Mouse (Mus musculus): Measurements from ENCODE around the gene Spdl1.

Gene Spdl1

DNA sequence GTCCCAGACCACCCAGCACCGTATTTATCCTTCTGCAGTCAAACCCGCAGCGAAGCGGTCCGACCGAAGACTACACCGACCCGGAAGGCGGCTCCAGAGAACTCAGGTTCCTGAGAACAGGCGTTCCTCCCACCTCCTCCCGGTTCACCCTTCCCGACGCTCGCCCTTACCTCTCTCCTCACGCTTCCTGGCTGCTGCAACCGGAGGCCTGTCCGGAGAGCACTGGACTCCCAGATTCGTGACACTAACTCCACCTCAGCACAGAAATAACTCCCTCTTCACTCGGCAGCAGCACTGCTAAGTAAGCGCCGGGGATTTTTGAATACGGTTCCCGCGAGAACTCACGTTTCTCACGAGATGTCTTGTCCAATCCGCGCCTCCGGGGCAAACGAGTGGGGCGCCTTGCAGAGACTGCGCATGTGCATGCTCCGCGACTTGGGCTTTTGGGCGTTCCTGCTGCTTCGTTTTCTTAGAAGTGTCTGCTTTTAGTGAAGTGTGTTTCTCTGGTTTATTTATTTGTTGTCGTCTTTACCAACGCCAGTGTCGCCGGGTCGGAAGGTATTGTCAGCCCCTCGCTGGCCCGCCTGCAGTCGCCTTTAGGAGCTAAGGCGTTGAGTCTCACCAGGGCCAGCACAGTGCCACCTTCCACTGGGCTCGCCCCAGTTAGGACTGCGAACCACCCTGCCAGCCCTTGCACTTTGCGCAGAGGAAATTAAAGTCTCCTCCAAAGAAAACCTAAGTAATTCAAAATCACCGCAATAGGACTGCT is at the start of gene Spdl1:
TSS of gene Spdl1 (minus strand) at position 324 of the 769 bp plus-strand sequence.
- DNase-seq (ENCODE audit: low read depth, low spot score) = peak; percentile 98

DNA sequence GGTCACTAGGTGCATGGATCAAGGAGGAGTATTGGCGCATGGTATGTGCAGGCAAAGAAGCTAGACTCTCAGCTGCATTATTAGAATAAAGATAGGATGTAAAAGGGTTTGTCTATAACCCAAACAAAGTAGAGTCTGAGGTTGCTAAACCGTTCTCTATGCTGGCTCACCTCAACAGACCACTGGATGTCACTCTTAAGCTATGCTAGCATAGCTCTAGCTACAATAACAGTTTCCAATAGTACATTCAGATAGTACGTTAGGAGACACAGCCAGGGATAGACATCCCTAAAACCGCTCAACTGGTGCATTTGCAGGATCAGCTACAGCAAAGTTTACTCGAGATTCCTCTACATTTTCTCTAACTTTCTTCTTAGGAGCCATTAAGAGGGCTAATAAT is 48.1 kb upstream of the Spdl1 start:
- no peak for DNase-seq (ENCODE audit: low read depth, low spot score)

DNA sequence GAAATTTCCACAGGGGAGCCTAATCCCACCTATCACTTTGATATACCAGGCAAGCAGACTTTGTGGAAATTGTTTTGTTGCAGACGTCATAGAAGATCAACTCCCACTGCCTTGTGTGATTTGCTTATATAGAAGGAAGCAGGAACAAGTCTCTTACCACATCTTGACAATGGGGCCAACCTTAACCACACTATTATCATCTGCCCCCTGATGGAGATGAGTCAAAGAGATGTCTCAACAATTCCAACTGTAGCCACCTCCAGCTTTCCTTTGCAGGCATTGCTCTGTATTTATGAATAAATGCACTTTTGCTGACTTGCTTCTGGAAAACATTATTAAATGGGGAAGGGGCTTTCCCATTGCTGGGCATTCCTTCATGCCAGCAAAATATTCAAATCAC is 46.2 kb upstream of the Spdl1 start:
- no peak for DNase-seq (ENCODE audit: low read depth, low spot score)

DNA sequence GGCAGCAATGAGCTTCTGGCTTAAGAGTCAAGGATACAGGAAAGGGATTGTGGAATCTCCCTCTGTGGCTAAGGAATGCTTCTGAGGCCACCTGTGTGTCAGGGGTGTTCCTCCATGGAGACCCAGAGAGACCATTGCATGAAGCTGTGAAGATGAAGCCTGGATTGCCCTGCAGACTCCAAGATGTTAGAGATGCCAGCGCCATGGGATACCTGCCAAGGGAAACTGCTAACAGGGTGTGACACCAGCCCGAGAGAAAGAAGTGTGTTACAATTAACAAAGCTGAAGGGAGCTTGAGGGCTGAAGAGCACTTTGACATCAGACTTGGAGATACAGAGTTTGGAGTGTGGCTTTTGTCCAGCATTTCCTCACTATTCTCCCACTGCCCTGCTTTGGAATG is 40.4 kb upstream of the Spdl1 start:
- no peak for DNase-seq (ENCODE audit: low read depth, low spot score)

DNA sequence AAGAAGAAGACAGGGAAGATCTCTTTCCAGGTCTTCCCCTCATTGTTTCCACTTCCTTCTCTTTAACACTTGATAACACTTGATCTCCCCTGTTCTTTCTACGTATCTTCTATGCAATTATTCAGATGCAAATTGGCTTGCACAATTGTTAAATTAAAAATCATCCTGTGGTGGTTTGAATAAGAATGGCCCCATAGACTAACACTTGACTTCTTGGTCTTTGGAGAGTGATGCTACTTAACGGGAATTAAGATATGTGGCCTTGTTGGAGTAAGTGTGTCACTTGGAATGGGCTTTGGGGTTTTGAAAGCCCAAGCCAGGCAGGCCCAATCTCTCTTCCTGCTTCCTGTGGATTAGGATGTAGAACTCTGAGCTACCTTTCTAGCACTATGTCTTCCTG is 39.0 kb upstream of the Spdl1 start:
- no peak for DNase-seq (ENCODE audit: low read depth, low spot score)

DNA sequence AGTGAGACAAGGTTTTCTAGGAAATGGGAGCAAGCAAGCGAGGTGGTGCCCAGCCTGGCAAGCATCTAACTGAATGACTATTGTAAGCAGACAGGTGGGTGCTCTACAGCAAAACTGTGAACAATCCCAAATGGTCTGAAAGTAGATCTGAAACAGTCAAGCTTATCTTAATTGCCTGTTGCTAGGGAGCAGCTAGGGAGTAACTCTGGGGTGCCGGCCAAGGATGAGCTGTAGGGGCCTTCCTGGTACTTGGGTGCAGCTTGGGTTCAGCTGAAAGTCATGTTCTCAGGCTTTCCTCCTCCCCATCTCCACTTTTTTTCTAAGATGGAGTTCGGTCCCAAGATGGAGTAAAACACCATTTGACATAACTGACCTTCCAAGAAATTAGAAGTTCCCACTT is 38.5 kb upstream of the Spdl1 start:
- no peak for DNase-seq (ENCODE audit: low read depth, low spot score)

DNA sequence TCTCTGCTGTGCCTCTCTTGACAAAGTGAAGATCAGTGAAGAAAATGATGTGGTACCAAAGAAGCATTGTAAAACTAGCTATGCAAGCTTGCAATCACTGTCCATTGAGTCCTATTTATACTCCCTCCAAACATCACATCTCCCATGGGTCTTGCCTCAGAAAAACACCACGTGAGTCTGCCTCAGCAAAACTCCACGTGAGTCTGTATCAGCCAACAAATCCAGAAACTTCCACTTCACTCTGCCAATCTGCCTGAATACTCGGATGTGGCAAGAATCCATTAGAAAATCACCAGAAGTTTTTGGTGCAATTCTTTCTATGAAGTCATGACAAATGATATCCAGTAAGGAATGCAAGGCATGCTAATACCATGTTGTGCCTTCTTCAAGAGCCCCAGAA is 38.0 kb upstream of the Spdl1 start:
- DNase-seq (ENCODE audit: low read depth, low spot score) = no peak

DNA sequence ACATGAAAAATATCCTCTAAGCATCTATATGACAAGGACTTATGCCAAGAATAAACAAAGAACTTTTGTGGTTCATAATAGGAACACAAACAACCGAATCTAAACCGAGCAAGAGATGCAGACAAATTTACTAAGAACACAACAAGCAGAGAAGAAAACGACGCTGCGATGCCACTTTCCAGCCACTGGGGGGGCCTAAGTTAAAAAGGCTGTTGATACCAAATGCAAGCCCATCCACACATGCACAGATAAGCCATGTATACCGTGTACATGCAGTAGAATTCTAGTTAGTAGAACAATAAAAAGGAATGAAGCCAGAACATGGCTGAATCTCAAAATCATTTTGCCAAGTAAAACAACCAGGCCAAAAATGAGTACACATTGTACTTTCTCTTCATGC is 35.2 kb upstream of the Spdl1 start:
- DNase-seq (ENCODE audit: low read depth, low spot score) = no peak

DNA sequence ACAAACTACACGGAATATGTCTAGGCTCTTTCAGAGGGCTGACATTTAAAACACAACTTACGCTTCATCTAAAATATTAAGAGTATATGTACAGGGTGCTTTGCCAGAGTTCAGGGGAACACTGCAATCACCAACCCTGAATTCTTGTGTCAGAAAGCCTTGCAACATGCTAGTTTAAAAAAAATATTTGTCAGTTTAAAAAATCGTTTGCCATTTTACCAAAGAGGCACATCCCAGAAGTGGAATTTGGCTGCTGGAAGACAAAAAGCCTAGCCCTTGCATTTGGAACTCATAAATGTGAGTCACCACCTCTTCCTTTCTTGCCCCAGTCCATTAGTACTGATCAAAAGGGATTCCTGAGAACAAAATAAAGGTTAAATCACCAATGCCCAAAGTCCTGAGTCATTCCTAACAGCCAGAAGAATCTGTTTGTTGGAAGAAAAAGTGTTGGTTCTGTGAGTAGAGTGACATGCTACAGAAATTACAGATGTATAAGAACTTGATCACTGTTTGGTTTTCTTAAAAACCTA is 32.4 kb upstream of the Spdl1 start:
- DNase-seq (ENCODE audit: low read depth, low spot score) = no peak

DNA sequence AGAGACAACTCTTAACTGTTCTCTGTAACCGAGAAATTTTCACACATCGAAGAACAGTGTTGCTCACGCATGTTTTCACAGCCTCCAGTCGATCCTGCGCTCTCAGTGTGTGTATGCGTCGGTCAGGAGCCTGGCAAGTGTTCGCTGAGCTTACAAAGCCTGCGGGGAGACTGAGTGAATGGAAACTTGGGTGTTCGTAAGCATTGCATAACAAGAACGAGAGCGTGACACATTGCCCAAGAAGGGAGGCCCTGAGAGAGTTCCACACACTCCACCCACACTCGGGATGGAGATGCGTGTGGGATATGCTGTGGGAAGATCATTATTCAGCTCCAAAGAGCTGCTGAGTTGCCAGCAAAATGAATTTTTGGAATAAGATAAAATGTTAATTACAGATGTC is 31.7 kb upstream of the Spdl1 start:
- DNase-seq (ENCODE audit: low read depth, low spot score) = no peak

DNA sequence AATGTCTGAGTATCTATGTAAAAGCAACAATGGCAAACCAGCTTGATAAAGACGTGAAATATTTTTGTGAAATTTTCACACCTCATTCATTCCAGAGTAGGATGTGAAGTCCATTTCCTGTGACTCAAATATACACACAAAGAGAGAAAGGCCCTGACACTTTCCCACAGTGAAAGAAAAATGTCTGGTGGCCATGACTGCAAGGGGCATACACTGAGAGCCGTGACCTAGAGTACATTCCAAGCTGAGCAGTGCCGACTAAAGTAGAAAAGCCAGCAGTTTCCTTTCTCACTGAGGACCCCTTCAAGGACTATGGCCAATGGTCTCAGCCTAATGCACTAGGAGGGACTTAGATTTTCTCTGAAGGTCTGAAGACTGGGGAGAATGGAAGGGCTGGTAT is 23.2 kb upstream of the Spdl1 start:
- no peak for DNase-seq (ENCODE audit: low read depth, low spot score)

DNA sequence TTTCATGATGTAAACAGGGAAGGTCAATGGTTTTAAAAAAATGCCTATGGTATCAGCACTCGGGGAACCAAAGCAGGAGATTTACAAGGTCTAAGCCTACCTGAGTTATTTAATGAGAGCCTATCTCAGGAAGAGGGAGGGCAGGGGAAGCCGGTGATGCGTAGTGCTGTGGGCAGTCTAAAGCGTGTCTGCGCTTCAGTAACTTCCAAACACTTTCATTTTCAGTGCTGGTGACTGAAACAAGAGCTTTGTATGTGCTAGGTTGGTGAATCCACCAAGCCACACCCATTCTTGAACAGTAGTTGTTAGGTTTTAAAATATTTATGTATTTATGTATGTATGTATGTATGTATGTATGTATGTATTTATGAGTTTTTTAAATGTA is 12.8 kb upstream of the Spdl1 start:
- peak; percentile 7 for DNase-seq (ENCODE audit: low read depth, low spot score)

DNA sequence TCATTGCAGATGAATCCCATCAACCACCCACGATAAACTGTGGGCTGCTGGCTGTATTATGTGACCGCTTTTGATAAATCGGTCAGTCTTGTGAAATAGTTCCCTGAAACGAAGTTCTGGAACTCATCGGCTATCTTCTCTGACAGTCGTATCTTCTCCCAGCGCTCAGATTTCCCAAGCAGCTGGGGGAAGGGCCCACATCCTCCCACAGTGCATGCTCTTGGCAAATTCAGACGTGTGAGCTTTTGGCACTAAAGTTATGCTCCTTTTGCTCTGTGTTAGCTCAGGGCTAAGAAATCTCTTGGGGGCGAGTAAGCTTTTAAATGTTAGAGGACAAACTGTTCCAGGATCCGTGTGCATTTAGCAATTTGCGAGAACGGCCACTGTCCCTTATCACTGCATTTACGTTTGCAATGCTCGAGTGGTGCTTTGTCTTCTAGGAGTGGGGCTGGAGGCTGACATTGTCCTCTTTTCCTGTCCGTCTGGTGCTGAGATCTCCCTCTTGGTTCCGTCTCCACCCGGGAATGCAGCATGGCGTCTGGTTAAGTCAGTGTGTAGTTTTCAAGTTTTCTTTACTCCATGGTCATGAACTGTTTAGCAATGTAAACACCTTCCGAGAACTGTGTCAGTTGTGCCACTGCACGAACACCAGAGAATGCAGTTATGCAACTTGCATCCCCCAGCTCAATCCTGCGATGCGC is 12.3 kb upstream of the Spdl1 start:
- no peak for DNase-seq (ENCODE audit: low read depth, low spot score)

DNA sequence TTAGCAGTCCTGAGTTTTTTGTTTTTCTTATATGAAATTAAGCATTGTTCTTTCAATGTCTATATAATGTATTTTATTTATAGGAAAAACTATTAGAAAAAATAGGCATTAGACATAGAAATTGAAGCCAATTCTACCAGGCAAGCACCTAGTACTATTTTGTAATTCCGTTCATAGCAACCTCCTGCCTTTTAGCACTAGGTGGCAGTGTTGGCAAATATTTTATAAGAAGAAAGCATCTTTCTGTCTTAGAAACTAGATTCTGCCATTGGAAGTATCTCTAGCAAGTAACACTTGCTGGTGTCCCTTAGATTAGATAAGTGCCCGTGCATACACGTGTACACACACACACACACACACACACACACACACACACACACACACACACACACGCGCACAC is 10.1 kb upstream of the Spdl1 start:
- DNase-seq (ENCODE audit: low read depth, low spot score) = peak; percentile 56

DNA sequence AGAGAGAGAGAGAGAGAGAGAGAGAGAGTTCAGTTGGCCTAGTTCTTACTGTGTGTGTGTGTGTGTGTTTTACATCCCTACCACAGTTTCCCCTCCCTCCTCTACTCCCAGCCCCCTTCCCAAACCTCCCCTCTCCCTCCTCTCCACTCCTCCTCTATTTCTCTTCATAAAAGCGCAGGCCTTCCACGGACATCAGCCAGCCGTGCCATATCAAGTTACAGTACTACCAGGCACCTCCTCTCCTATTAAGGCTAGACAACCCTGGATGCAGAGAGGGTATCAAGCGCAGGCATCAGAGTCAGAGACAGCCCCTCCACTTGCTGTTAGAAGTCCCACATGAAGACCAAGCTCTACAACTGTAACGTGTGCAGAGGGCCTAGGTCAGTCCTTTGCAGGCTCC is 6.8 kb upstream of the Spdl1 start:
- DNase-seq (ENCODE audit: low read depth, low spot score) = no peak

DNA sequence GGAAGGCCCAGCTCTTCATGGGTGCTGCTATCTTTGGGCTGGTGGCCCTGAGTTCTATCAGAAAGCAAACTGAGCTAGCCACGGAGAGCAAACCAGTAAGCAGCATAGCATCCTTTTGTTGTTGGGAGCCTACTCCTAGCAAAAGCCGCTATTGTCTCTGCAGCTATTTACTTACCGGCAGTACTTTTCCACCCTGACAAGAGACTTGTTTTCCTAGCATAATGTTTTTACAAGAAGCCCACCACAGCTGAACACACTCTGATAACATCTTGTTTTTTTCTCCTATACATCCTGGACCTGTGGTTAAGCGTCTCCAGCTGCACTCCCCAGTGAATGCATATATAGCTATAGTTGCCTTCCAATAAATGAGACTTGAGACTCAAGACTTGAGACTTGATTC is 5.6 kb upstream of the Spdl1 start:
- DNase-seq (ENCODE audit: low read depth, low spot score) = no peak

DNA sequence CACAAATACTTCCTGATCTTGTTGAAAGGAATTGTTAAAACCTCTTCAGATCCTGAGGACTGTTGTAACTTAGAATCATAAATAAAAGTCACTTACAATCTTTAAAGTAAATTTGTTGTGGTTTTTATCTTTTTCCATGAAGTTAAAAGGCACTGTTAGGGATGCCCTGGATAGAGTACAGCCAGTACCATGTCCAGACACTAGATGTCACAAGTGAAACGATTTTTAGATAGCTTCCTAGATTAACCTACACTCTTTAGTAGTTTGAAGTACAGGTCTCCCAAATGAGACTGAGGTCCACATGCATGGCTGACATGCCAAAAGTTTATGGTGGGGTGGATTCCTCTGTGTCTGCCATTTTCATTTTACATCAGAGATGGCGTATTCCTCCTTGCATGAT is 2.8 kb upstream of the Spdl1 start:
- peak; percentile 23 for DNase-seq (ENCODE audit: low read depth, low spot score)

DNA sequence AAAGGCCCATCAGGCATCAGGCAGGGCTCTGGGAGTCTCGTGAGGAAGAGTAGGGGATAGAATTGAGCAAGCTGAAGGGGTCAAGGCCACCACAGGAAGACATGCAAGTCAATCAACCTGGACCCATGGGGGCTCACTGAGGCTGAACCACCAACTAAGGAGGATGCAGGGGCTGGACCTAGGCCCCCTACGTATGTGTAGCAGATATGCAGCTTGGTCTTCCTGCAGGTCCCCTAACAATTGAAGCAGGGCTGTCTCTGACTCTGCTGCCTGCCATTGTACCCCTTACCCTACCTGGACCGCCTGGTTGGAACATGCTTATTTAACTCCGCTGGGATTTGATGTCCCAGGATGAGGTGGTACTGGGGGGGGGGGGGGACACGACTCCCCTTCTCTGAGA is 763 bp downstream of the Spdl1 start:
- DNase-seq (ENCODE audit: low read depth, low spot score) = no peak

DNA sequence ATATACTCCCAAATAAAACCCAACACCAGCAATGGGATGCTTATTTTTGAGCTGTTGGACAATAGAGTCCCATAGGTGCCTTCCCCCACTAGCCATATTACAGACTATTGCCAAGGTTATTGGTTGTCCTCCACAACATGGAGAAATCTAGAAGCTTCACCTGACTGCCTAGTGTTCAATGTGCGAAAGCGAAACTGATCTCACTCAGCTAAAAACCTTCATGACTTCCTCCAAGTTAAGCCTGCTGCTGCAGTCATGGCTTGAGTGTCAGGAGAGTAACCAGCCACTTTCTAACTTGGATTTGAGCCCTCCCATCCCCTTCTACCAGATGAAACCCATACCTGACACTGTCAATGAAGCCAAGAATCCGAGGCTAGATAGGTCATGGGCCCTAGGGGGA is 5.6 kb downstream of the Spdl1 start:
- peak; percentile 17 for DNase-seq (ENCODE audit: low read depth, low spot score)

DNA sequence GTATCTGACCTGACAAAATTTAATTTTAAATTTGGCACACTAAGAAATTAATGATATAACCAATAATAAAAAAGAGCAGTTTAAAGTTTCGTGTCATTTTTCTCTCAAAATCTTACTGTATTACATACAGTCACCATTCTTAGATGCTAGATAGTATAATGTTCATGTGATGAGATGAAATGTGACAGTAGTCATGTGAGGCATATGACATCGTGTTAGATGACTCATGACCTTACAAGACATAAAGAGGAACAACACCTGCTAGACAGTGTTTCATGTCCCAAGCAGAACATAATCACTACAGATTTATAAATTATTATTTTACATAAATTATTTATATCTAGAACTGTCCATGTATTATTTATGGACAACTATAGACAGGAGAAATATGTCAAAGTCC is 6.5 kb downstream of the Spdl1 start:
- DNase-seq (ENCODE audit: low read depth, low spot score) = no peak

DNA sequence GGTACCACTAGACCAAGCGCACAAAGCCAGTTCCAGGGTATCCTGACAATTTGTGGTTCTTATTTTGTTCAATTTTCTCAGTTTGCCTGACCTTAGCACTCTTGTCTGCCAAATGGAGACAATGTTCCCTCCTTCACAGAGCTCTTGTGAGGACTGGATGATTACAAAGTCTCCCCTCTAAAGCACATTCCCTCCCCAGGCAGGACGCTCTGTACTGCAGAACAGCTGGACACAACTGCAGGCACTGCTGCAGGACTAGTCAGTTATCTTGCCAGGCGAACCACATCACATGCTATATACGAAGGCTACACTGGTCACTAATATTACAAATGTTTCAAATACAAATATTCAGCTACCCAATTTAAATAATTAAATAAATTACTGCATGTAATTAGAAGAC is 8.7 kb downstream of the Spdl1 start:
- DNase-seq (ENCODE audit: low read depth, low spot score) = no peak

DNA sequence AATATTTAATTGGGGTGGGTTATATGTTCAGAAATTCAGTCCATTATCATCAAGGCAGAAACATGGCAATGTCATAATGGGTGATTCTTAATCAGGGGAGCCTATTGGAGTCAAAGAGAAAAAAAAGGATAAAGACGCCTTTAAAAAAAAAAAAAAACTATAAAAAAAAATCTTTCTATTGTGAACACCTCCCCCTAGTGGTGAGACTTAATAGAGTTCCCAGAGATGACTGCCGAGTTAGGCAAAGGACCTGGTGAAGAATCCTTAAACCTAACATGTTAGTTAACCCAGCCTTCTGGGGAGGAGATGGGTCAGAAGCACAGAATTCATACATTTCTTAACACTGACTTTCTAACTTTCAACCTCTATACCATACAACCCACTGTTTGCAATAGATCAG is 18.7 kb downstream of the Spdl1 start:
- DNase-seq (ENCODE audit: low read depth, low spot score) = peak; percentile 77

DNA sequence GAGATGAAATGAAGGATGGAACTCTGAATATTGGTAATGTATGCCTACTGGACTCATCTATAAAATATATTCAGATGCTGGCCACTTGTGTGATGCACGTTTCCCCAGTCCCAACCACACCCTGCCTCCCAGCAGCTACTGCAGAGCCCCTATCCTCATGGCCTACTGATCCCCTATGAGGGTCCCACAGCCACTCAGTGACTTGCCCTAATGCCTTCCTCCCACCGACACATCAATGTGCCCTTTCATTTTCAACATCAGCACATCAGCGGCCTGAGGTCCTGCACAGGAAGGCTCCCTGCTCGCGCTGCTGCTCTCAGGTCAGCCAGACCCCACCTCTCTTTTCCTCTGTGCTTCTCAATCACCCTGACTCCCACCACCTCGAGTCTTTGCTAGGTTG is 19.1 kb downstream of the Spdl1 start:
- no peak for DNase-seq (ENCODE audit: low read depth, low spot score)

All from CD4-positive, CD25-positive, alpha-beta regulatory T cell, adult 2 months (primary cell).